Mouse (Mus musculus) cerebellum, adult 8-10 months (tissue): Measurements from ENCODE around the gene Add1.
A peak's percentile ranks its signal among the peaks of the same experiment; 100 is the strongest.

Experiments
- DNase-seq: peaks from one replicate; pipeline ENCODE4 v3.0.0; 2022

The Add1 gene

GRCm38 (mm10) chr5:34573268-34574221 lies at the start of gene Add1:
TSS of gene Add1 (plus strand) at chr5:34573664.
- peak; percentile 96 for DNase-seq

GRCm38 (mm10) chr5:34523958-34524485 lies 49.4 kb upstream of the Add1 start:
- no peak for DNase-seq

- DNase-seq: no peak
Observed at GRCm38 (mm10) chr5:34524511-34524910, 49.0 kb upstream of the Add1 start.

GRCm38 (mm10) chr5:34525663-34526476 lies 47.6 kb upstream of the Add1 start, which contains the start of gene Sh3bp2:
TSS of gene Sh3bp2 (plus strand) at chr5:34525838.
- peak; percentile 82 for DNase-seq

GRCm38 (mm10) chr5:34526477-34526775 lies 47.0 kb upstream of the Add1 start:
- no peak for DNase-seq

- no peak for DNase-seq
Observed at GRCm38 (mm10) chr5:34527352-34527751, 46.1 kb upstream of the Add1 start.

GRCm38 (mm10) chr5:34528724-34529123 lies 44.7 kb upstream of the Add1 start:
- DNase-seq: no peak

GRCm38 (mm10) chr5:34530116-34530515 lies 43.3 kb upstream of the Add1 start:
- no peak for DNase-seq

GRCm38 (mm10) chr5:34530687-34531086 lies 42.8 kb upstream of the Add1 start:
- DNase-seq: no peak

GRCm38 (mm10) chr5:34533066-34533465 lies 40.4 kb upstream of the Add1 start:
- DNase-seq: no peak

GRCm38 (mm10) chr5:34533820-34534219 lies 39.6 kb upstream of the Add1 start:
- no peak for DNase-seq

GRCm38 (mm10) chr5:34534776-34535581 lies 38.5 kb upstream of the Add1 start:
- DNase-seq: no peak

- DNase-seq: no peak
Observed at GRCm38 (mm10) chr5:34535831-34536230, 37.6 kb upstream of the Add1 start.

GRCm38 (mm10) chr5:34538079-34538478 lies 35.4 kb upstream of the Add1 start:
- no peak for DNase-seq

GRCm38 (mm10) chr5:34538527-34538926 lies 34.9 kb upstream of the Add1 start:
- no peak for DNase-seq

- no peak for DNase-seq
Observed at GRCm38 (mm10) chr5:34539121-34539520, 34.3 kb upstream of the Add1 start.

- no peak for DNase-seq
Observed at GRCm38 (mm10) chr5:34542166-34542565, 31.3 kb upstream of the Add1 start.

- no peak for DNase-seq
Observed at GRCm38 (mm10) chr5:34543114-34543513, 30.4 kb upstream of the Add1 start.

- DNase-seq: peak; percentile 11
Observed at GRCm38 (mm10) chr5:34547410-34547809, 26.1 kb upstream of the Add1 start.

GRCm38 (mm10) chr5:34549135-34549482 lies 24.4 kb upstream of the Add1 start:
- peak; percentile 7 for DNase-seq

GRCm38 (mm10) chr5:34549483-34550221 lies 23.8 kb upstream of the Add1 start:
- peak; percentile 16 for DNase-seq

GRCm38 (mm10) chr5:34550251-34550650 lies 23.2 kb upstream of the Add1 start:
- peak; percentile 5 for DNase-seq
